Mouse (Mus musculus) spleen, postnatal 10 days (tissue): ENCODE data around the gene Ss18l2.

ENCODE experiments used
- DNase-seq, 2 experiments: peaks; one replicate each; pipeline ENCODE4 v3.0.0; 2021 to 2022; ENCODE audit warnings: low spot score in 2 of 2

Ss18l2 gene

GRCm38 (mm10) chr9:121759091-121760081, 49.3 kb downstream of the Ss18l2 start, which contains the start of gene Zfp651:
Gene Zfp651, plus strand, starts transcription at chr9:121759330.
- no peak for DNase-seq

GRCm38 (mm10) chr9:121760271-121761090, 50.4 kb downstream of the Ss18l2 start:
- DNase-seq = no peak

GRCm38 (mm10) chr9:121761091-121761665, 51.0 kb downstream of the Ss18l2 start:
- DNase-seq = no peak

DNA sequence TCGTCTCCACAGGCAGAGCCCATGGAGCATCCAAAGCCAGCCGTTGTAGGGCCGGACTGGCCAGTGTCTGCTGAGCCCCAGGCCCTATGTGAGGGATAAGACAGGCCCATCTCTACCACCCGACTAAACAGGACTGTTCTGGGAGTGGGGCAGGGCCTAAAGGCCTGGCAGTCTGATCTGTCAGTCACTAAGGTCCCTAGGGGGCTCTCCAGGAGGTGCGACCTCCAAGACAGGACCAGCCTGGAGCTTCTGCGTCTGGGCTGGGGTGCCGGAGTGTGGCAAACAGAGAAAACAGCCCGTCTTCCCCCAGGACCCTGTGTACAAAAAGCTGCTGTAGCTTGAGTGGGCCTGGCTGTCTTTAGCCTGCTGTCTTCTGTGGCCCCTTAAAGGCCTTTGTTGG, 51.7 kb downstream of the Ss18l2 start:
- DNase-seq = no peak

DNA sequence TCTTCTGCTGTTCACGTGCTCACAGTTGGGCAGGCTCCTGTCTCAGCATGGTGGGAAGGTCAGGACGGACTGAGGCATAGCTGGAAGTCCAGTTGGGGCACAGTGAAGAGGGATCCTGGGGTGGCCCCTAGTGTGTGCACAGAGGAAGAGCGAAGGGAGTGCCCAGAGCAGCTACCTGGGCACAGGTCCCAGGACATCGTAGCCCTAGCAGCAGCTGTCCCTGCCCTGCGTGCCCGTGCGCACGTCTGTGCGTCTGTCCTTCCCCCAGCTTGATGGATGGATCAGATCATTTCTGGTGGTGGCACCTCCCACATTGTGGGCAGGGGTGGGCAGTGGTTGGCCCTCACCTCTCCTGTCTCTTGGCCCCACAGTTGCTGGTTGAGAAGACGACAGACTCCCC, 52.1 kb downstream of the Ss18l2 start:
- DNase-seq = no peak

DNA sequence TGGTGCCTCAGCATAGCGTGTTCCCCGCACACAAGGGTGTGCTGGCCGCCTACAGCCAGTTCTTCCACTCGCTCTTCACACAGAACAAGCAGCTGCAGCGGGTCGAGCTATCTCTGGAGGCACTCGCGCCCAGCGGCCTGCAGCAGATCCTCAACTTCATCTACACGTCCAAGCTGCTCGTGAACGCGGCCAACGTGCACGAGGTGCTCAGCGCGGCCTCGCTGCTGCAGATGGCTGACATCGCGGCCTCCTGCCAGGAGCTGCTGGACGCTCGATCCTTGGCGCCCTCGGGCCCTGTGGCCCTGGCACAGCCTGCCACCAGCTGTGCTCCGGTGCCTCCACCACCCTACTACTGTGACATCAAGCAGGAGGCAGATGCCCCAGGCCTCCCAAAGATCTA, 52.6 kb downstream of the Ss18l2 start:
- no peak for DNase-seq
